Mouse (Mus musculus): ENCODE data around the gene Rngtt. TPM values are rescaled to one million over a fixed set of nuclear protein-coding genes. Genes with fewer than 3 reads are reported as not detected.
A peak's percentile ranks its signal among the peaks of the same experiment; 100 is the strongest.
"Not testable (repeated sequence)": the region's sequence is repeated elsewhere in the genome, so short reads cannot be mapped to it uniquely, and the experiment has no call there.

The Rngtt gene
- polyA plus RNA-seq, 1 experiment from 2014 or later = 11.0 TPM

GRCm38 (mm10) chr4:33310840-33311437, 828 bp downstream of the Rngtt start:
- ATAC-seq (no peak), DNase-seq (ENCODE audit: low read depth, low spot score) (no peak)
- TF ChIP-seq CTCF (IDR thresholded peaks at IDR 0.05) = no peak
- ChIA-PET CTCF (interaction anchor here (2.0 kb wide), 1 partner anchor 18 kb away, joined by 5 read pairs; no protein-coding TSS in a partner anchor), POLR2A (no interaction called here)
- no peaks in the 10 kb centered on the region for H3K27me3 ChIP-seq
- in situ Hi-C loops (cut with MboI; ENCODE audit: low pct_unique_long_range_greater_than_20kb) = no loop called here

- ATAC-seq; in situ Hi-C loops (cut with MboI; ENCODE audit: low pct_unique_long_range_greater_than_20kb); CTCF ChIA-PET; POLR2A ChIA-PET; H3K27me3 ChIP-seq; DNase-seq (ENCODE audit: low read depth, low spot score): not testable (repeated sequence)
Observed at GRCm38 (mm10) chr4:33314150-33314549, 4.0 kb downstream of the Rngtt start.

GRCm38 (mm10) chr4:33315840-33316239, 5.7 kb downstream of the Rngtt start:
- no peak for DNase-seq (ENCODE audit: low read depth, low spot score)
- CTCF ChIA-PET = interaction anchor here (2.7 kb wide), 1 partner anchor 23 kb away, joined by 9 read pairs; no protein-coding TSS in a partner anchor
- no peak for ATAC-seq
- no peaks in the 10 kb centered on the region for H3K27me3 ChIP-seq
- in situ Hi-C loops (cut with MboI; ENCODE audit: low pct_unique_long_range_greater_than_20kb) = no loop called here
- TF ChIP-seq CTCF (IDR thresholded peaks at IDR 0.05) = no peak
- POLR2A ChIA-PET = no interaction called here

- no peak for DNase-seq (ENCODE audit: low read depth, low spot score)
- no peak for ATAC-seq
- no peak for TF ChIP-seq CTCF (IDR thresholded peaks at IDR 0.05)
- in situ Hi-C loops (cut with MboI; ENCODE audit: low pct_unique_long_range_greater_than_20kb) = no loop called here
- POLR2A ChIA-PET = no interaction called here
- CTCF ChIA-PET = no interaction called here
- H3K27me3 ChIP-seq = no peaks in the 10 kb centered on the region
Observed at GRCm38 (mm10) chr4:33331147-33331546, 21.0 kb downstream of the Rngtt start.

- TF ChIP-seq CTCF (IDR thresholded peaks at IDR 0.05) = no peak
- H3K27me3 ChIP-seq = no peaks in the 10 kb centered on the region
- no peak for DNase-seq (ENCODE audit: low read depth, low spot score)
- POLR2A ChIA-PET = no interaction called here
- in situ Hi-C loops (cut with MboI; ENCODE audit: low pct_unique_long_range_greater_than_20kb) = no loop called here
- CTCF ChIA-PET = no interaction called here
- ATAC-seq = no peak
Observed at GRCm38 (mm10) chr4:33332956-33333455, 22.9 kb downstream of the Rngtt start.

- ATAC-seq = peak; percentile 73
- CTCF ChIA-PET = interaction anchor here (1.2 to 2.3 kb wide), 2 partner anchors 18 to 21 kb away, joined by 4 to 9 read pairs; no protein-coding TSS in a partner anchor
Observed at GRCm38 (mm10) chr4:33337999-33338398, 27.9 kb downstream of the Rngtt start.

GRCm38 (mm10) chr4:33342877-33343731, 33.0 kb downstream of the Rngtt start:
- POLR2A ChIA-PET = no interaction called here
- in situ Hi-C loops (cut with MboI; ENCODE audit: low pct_unique_long_range_greater_than_20kb) = no loop called here

More at GRCm38 (mm10) chr4:33337999-33338398, 27.9 kb downstream of the Rngtt start:
- H3K27me3 ChIP-seq = no peaks in the 10 kb centered on the region
- DNase-seq (ENCODE audit: low read depth, low spot score) = peak; percentile 33
- POLR2A ChIA-PET = no interaction called here
- in situ Hi-C loops (cut with MboI; ENCODE audit: low pct_unique_long_range_greater_than_20kb) = no loop called here
- no peak for TF ChIP-seq CTCF (IDR thresholded peaks at IDR 0.05)

GRCm38 (mm10) chr4:33343732-33344057, 33.6 kb downstream of the Rngtt start:
- CTCF ChIA-PET = interaction anchor here (1.2 to 1.3 kb wide), 2 partner anchors 20 to 24 kb away, joined by 3 to 4 read pairs; no protein-coding TSS in a partner anchor
- no peak for ATAC-seq

More at GRCm38 (mm10) chr4:33342877-33343731, 33.0 kb downstream of the Rngtt start:
- TF ChIP-seq CTCF (IDR thresholded peaks at IDR 0.05) = no peak
- CTCF ChIA-PET = interaction anchor here (1.2 kb wide), 1 partner anchor 24 kb away, joined by 3 read pairs; no protein-coding TSS in a partner anchor
- DNase-seq (ENCODE audit: low read depth, low spot score) (no peak), ATAC-seq (no peak)
- no peaks in the 10 kb centered on the region for H3K27me3 ChIP-seq

GRCm38 (mm10) chr4:33363451-33363850, 53.3 kb downstream of the Rngtt start:
- ChIA-PET CTCF (interaction anchor here (1.5 kb wide), 1 partner anchor 19 kb away, joined by 4 read pairs; no protein-coding TSS in a partner anchor), POLR2A (no interaction called here)
- H3K27me3 ChIP-seq = no peaks in the 10 kb centered on the region
- peak; percentile 13 for TF ChIP-seq CTCF (IDR thresholded peaks at IDR 0.05)
- ATAC-seq (no peak), DNase-seq (ENCODE audit: low read depth, low spot score) (no peak)
- in situ Hi-C loops (cut with MboI; ENCODE audit: low pct_unique_long_range_greater_than_20kb) = no loop called here

More at GRCm38 (mm10) chr4:33343732-33344057, 33.6 kb downstream of the Rngtt start:
- POLR2A ChIA-PET = no interaction called here
- in situ Hi-C loops (cut with MboI; ENCODE audit: low pct_unique_long_range_greater_than_20kb) = no loop called here
- DNase-seq (ENCODE audit: low read depth, low spot score) = no peak
- H3K27me3 ChIP-seq = no peaks in the 10 kb centered on the region
- TF ChIP-seq CTCF (IDR thresholded peaks at IDR 0.05) = no peak

GRCm38 (mm10) chr4:33374916-33375315, 64.8 kb downstream of the Rngtt start:
- ATAC-seq = no peak

GRCm38 (mm10) chr4:33377642-33378041, 67.5 kb downstream of the Rngtt start:
- no peaks in the 10 kb centered on the region for H3K27me3 ChIP-seq
- DNase-seq (ENCODE audit: low read depth, low spot score) (no peak), ATAC-seq (no peak)
- TF ChIP-seq CTCF (IDR thresholded peaks at IDR 0.05) = no peak
- ChIA-PET CTCF (no interaction called here), POLR2A (no interaction called here)
- in situ Hi-C loops (cut with MboI; ENCODE audit: low pct_unique_long_range_greater_than_20kb) = no loop called here

More at GRCm38 (mm10) chr4:33374916-33375315, 64.8 kb downstream of the Rngtt start:
- no peaks in the 10 kb centered on the region for H3K27me3 ChIP-seq
- DNase-seq (ENCODE audit: low read depth, low spot score) = no peak
- TF ChIP-seq CTCF (IDR thresholded peaks at IDR 0.05) = no peak
- CTCF ChIA-PET = interaction anchor here (0.6 to 1.5 kb wide), 2 partner anchors 12 to 19 kb away, joined by 3 read pairs; no protein-coding TSS in a partner anchor
- POLR2A ChIA-PET = no interaction called here
- in situ Hi-C loops (cut with MboI; ENCODE audit: low pct_unique_long_range_greater_than_20kb) = no loop called here

All from Patski (cell line).